Mouse (Mus musculus) left cerebral cortex, adult 9 months (tissue): ENCODE data around the gene Gas2l2.
A peak's percentile ranks its signal among the peaks of the same experiment; 100 is the strongest.

ENCODE experiments used
- DNase-seq, 2 experiments: peaks; one replicate each; pipeline ENCODE4 v3.0.0; 2022; ENCODE audit warnings: low spot score in 2 of 2

The Gas2l2 gene

DNA sequence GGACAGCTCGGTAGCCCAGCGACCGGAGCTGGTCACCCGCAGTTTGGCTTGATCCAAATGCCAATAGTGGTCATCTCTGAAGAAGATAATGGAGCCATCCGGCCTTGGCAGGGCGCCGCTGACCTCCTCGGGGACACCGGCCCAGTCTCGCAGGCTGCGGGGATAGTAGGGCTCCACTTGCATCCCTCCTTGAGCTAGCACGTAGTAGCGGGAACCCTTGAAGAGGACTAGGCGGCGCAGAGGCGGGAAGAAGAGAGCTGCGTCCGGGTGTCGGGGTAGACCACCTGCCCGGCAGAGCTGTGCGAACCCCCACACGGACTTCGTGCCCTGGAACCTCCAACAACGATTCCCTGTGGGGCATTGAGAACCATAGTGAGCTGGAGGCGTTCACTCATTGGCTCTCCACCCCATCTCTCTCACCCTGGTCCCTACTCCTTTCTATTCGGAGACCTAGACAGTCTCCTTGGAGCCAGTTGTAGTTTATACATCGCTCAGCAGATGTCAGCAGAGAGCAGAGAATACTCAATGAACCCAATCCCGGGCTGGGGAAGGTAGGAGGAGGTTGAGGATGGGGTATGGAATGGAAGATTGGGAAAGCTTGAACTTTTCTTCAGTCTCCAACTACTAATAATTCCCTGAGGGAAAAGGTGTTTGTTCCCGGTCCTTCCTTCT lies 13.5 kb upstream of the Gas2l2 start:
- peak in 1 of 2 experiments; percentile 87 for DNase-seq

DNA sequence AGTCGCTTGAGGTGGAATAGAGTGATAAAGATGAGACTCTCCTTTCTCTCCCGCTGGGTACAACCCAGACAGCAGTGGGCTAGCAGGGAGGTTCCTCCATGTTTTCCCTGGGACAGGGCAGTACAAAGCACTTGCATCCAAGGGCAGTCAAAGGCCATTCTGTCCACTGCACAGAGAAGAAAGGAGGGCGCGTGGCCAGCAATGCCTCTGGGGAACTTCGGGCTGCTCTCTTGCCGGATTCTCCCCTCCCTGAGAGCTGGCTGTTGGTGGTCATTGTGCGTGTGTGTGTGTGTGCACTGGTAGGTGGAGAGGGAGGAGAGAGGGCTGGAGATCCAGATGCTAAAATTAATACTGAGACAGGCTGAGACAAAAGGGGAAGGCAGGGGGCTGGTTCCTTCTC lies 12.0 kb upstream of the Gas2l2 start:
- no peak for DNase-seq

DNA sequence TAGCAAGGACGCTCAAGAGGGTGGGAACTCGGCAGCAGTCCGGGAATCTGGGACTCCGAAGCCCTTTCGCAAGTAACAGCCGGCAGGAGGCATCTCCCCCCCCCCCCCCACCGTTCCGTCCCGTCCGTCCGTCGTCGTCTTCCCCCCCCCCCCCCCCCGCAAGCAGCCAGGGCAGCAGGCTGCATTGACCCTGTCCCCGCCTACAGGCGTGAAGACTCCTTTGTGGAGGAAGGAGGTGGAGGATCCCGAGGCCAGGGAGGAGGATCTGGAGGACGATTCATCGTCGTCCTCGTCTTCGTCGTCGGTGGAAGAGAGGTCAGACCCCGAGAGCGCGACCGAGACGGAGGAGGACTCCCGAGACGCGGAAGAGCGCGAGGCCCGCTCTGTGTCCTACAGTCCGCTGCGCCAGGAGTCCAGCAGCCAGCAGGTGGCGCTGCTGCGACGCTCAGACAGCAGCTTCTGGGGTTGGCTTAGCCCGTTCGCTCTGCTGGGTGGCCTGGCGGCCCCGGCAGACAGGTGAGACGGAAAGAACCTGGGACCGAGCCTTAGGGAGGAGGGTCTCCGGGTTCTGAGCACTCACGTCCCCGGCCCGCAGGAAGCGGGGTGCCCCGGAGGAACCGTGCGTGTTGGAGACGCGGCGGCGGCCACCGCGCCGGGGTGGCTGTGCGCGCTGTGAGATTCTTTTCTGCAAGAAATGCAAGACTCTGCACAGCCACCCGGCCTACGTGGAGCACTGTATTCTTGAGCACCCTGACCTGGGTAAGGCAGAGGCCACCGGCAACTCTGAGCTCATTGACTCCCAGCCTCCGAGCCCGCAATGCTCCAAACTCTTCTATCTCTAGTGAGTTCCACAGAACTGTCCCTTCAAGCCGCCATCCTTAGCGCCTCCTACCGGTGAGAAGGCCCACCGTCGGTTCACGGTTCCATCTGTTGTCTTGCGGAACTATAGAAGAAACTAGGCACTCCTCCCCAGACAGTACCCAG lies 11.1 kb upstream of the Gas2l2 start:
- peak in 1 of 2 experiments; percentile 86 for DNase-seq

DNA sequence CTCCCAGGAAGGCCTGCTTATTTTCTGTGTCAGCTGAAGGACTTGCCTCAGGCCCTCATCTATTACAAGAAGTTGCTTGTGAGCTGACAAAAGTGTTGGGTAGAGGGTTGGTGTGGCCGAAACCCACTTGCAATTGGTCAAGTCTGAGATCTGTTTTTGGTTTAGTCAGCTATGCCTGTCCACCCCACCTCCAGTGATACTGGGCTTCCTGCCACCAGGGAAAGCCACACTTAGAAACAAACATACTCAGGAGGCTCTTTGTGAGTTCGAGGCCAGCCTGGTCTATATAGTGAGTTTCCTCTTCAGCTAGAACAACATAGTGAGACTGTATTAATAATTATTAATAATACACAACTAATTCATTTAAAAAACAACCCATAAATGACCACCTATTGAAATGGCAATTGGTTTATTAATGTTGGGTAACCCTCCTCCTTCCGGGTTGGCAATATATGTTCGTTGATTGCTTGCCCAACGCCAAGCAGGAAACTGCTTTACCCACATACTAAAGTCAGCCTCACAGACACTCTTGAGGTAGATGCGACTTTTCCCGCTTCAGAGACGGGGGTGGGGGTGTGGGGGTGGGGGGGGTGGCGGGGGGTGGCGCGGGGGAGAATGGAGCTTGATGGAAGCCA lies 10.3 kb upstream of the Gas2l2 start:
- DNase-seq = no peak

DNA sequence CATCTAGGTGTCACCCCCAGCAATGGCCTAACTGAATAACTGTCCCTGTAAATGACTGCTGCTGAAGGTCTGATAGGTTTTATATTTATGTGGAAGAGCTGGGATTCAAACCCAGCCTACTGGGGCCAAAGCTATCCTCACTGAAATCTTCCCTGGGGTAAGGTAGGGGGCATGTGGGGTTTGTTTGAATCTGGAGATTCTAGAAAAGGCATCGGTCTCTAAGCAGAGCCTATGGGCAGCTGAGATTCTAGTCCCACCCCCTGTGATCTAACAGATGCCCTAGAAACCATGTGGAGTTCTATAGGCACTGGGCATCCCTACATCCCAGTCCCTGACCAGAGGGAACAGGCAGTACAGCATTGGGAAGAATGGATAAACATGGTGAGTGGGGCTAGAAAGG lies 8.1 kb upstream of the Gas2l2 start, which contains the start of gene 1700020L24Rik:
1700020L24Rik (plus strand) TSS at position 301 of the 400 bp plus-strand sequence.
- DNase-seq = no peak

DNA sequence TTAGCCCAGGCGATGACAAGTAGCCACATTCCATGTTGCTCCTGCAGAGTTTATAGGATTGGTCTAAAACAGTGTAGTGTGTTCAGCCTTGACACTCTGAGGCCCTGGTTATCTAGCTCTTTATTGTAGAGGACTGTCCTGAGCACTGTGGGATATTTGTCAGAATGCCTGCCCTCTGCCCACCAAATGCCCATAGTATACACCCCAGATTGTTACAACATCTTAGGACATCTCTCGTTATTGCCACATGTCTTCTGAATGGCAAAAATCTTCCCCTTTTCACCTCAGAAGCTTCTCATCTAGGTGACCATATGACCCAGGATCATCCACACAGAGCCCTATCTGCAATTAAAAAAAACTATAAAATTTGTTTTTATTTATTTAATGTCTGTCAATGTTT lies 3.3 kb upstream of the Gas2l2 start:
- no peak for DNase-seq

DNA sequence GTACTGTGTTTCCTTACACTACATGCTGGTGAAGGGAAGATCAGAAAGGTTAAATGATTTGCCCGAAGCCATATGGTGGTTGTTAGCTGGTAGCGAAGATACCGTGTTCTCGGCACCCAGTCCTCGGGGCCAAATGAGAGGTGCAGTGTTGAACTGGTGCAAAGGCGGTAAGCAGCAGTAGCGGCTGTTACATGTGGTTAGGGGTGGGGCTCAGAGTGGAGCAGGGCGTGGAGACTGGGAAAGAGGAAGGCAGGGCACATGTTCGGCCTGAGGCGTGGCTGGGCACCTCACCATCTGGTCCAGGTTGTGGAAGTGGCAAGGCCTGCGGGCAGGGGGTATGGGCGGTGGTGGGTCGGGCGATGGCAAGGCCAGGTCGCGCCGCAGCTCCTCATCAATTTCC lies 2.3 kb downstream of the Gas2l2 start:
- DNase-seq = no peak

DNA sequence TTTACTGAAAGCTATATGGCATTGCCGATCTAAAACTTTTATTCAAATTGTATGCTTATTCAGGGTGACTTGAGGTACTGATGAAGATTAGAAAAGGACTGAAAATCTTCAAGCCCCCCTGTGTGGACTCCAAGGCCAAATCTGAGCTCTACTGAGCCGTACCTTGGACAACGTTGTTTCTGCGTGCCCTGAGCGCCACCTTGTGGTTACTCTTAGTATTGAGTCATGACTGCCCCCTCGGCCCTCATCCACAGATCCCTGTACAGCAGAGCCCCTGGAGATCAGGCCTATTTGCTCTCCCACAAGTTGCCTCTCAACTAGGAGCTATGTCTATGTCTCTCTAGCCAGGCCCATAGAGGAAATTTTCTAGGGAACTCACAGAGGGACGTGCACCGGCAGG lies 4.6 kb downstream of the Gas2l2 start:
- peak in 1 of 2 experiments; percentile 85 for DNase-seq

DNA sequence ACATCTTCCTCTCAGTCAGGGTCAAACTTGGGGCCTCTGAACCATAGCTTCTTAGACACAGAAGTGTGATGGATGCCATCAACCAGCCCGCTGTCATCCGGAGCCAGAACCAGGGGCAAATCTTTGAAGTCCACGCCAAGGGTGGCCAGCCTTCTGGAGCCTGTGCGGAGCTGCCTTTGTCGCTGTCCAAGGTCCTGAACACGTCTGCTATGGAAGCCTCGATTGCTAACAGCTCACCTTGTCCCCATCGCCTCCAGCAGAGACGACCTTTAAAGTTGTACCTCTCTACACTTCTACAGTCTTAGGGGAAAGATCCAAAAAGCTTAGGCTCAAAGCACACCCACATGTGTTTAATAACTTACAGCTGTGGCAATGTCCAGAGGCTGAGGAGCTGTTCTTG lies 8.0 kb downstream of the Gas2l2 start:
- DNase-seq = no peak

DNA sequence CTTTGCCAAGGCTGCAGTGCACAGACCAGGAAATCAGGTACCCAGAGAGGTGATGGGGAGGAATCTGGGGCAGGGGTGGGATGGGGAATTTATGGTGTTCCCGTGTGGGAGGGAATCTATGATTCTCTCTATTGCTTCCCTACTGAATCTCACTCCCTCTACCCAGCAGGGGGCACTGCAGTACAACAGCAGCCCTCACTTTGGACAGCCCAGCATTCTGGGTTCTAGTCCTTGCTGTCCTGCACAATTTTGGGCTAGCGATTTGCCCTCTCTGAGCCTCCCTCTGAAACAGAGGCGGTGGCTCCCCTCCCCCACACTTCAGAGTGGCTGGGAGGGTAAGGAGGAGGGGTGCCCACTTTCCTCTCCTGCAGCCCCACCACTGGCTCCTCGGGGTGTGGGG lies 8.9 kb downstream of the Gas2l2 start:
- no peak for DNase-seq

DNA sequence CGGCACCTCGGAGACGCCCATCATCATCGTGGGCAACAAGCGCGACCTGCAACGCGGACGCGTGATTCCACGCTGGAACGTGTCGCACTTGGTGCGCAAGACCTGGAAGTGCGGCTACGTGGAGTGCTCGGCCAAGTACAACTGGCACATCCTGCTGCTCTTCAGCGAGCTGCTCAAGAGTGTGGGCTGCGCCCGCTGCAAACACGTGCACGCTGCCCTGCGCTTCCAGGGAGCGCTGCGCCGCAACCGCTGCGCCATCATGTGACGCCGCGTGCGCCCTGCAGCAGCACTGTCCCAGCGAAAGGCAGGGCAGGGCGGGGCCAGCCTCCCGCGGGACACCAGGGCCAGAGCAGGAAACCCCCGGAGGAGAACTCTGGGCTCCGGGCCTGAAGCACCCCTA lies 10.7 kb downstream of the Gas2l2 start:
- DNase-seq = peak in 1 of 2 experiments; percentile 73

DNA sequence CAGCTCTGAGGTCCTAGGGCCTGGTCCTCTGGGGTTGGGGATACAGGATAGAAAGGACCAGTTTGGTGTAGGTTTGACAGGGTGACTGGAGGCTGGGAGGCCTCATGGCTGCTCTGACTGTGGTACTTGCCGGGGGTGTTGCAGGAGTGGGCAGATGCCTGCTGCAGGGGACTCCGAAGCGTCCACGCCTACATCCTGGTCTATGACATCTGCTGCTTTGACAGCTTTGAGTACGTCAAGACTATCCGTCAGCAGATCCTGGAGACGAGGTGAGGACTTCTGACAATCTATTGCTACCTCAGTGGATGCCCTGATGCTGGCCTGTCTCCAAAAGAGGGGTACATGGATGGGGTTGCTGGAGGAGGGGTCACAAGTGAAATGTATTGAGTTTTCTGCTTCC lies 11.5 kb downstream of the Gas2l2 start:
- DNase-seq = no peak

DNA sequence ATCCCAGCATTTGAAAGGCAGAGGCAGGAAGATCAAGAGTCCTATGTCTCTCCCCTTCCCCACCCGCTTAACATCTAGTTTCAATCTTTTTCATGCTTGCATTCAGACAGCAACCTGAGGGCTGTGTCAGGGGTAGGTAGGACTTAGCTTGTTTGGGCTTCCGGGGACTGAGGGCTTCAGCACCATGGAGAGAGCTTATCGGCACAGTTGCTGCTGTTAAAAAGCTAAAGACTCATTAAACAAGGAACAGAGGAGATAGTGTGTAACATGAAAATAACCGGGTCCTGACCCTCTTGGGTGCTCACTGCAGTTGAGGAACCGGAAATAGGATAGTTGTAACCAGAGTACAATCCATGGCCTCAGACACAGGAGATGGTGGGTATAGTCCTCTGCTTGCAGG lies 12.2 kb downstream of the Gas2l2 start:
- no peak for DNase-seq

DNA sequence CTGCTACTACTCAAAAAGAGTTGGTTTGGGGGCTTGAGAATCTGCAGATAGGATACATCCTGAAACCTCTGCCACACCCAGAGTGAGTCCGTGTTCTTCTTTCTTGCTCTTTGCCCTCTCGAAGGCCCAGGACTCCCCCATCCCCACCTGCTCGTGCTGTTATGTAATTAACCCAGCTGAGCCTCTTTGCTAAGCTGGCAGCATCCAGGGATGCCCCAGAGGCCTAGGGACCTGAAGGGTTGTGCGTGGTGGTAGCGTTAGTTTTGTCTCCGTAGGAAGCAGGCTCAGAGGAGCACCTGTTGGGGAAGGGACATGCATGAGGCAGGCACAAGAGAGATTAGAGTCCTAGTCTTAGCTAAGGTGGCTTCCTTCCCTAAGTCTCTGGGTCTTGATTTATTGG lies 18.7 kb downstream of the Gas2l2 start:
- no peak for DNase-seq

DNA sequence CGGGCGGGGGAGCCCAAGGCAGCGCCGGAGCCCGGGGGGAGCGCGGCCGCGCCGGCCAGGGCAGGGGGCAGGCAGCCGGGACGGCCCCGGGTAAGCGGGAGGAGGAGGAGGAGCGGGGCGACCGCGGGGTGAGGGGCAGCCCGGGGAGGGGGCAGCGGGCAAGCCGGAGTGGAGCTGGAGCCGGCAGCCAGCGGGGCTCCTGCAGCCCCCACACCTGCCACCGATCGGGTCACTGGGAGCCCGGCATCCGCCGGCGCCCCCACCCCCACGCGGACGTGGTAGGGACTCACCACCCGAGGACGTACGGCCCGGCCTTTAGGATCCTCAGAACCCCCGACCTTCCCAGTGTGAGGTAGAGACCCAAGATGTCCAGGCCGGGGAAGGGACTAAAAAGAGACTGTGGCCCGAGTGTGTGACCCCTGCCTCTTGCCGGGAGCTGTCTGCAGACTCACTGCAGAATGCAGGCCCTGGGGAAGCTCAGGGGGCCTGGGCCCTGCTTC lies 19.4 kb downstream of the Gas2l2 start:
- DNase-seq = no peak

DNA sequence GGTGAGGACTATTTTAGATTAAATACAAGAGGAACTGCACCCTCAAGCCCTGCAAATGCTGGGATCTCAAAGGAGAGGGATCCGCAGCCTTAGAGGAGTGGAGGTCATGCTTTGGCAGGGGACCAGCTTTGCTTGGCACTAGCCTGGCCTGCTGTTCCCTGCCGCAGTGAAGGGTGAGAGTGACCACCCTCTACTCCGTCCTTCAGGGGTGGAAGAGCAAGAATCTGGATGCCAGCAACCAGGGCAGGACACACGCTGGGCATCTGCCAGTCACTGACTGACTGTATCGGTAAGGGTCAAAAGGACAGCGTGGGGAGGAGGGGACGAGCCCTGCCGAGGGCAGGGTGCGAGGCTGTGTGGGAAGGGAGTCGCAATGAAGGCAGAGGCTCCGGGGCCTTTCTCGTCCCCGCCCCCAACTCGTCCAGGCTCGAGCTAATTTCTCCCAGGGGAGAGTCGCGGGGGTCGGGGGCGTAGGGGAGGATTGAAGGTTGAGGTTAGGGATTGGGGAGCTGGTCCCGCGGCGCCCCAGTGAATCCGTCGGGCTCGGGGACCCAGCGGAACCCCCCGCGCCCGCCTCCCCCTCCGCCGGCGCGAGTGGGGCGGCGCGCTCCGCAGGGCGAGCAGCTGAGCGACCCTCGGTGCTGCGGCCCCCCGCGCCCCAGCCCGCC lies 20.0 kb downstream of the Gas2l2 start, which contains the start of gene Rasl10b:
Rasl10b (plus strand) TSS at position 51 of the 668 bp plus-strand sequence.
- DNase-seq = no peak

DNA sequence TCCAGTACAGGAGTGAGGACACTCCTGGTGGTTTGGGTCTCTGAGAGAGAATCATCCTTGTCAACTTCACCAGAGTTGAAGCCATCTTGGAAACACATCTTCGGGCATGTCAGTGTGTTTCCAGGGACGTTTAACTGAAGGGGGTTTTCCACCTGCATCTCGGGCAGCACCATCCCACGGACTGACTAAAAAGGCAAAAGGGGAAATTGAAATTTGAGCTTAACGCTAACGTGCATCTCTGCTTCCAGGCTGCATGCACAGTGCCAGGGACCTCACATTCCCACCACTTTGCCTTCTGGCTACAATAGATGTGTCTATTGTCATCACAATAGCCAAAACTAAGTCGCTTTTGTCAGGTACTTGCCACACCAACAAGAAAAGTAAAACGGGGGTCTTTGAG lies 21.0 kb downstream of the Gas2l2 start:
- no peak for DNase-seq

DNA sequence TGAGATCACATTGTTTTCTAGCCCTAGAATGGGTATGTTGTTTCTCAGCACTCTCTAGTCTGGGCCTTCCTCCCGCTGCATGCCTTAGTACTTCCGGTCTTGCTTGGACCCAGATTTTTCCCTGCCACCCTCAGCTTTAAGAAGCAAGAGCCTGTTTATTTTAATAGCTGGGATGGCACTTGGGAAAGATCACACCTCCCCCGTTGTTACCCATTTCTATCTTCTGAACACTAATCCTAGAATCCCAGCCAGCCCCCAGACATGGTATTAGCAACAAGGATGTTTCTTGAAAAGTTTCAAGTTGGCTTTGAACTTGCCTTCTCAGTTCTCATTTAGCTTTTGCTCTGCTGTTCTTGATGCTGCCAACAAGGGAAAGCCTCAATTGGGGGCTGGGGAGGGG lies 22.9 kb downstream of the Gas2l2 start:
- no peak for DNase-seq

DNA sequence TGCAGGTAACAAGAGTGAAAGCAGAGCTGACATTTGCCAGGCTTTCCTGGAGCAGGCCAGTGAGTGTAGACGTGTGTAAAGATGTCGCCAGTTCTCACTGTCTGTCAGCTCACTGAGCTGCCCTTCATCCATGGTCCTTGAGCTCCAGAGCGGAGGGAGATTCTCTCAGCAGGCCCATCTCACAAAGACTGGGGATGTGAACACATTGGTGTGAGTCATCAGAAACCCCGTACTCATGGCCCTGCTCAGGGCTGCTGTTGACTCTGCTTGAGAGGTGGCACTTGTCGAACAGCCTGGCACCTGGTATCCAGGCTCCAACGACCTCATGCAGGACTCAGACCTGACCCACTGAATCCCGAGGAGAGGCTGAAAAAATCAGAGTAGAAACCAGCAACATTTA lies 25.5 kb downstream of the Gas2l2 start:
- no peak for DNase-seq

DNA sequence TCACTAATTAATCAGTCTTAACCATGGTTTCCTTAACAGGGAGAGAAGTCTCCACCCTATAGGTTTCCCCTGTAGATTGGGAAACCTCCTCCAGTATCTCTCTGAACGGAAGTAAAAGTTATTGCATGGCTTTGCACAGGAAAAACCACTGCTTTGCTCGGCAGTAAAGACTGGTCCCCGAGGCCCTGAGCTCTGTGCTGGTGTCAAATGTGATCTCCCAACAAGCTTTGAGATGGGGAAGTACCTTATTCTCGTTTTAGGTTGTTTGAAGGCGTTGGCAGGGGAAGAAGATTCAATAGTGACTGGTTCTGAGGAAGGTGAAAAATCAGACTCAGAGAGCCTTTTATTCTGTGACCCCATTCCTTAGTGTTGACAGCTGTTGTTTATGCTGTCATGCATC lies 30.5 kb downstream of the Gas2l2 start:
- no peak for DNase-seq

DNA sequence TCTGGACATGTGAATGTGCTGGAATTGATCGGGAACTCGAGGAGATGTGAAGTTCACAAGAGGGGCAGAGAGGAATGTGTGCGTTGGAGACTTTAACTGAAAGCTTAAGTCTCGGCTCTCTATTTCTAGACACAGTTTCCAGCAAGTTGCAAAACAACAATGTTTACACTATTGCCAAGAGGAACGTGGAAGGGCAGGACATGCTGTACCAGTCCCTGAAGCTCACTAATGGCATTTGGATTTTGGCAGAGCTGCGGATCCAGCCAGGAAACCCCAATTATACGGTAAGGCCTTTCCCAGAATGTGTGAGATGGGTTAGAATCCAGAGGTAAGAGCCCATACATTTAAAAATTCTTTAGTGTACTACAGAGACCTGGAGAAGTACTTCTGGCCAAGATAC lies 31.6 kb downstream of the Gas2l2 start:
- no peak for DNase-seq
